In genomic region chr13:28770531-28770930, GRCm38 (mm10) we compare ENCODE assay signal across 9 mouse cellular contexts.
DNase-seq lines count a peak whose midpoint lies in the region; ATAC-seq and TF ChIP-seq lines count a peak whose summit lies in the region.
"Had no signal": no experiment of that assay in that cellular context is flagged by ENCODE, and none has a peak within 500 bp of the region (broad histone marks: within the 10 kb centered on the region; RNA-seq: fewer than 3 reads in every experiment).

No protein-coding gene starts in this region.

- ATAC-seq in forebrain, postnatal 0 days, result peak; percentile 53; the same call in 1 of the 2 replicates
- no peak for ATAC-seq in intestine, embryonic 14.5 days (replicated peaks; ENCODE audit: low FRiP score, low TSS enrichment, low read depth)
- ATAC-seq in stomach, embryonic 14.5 days (ENCODE audit: insufficient number of reproducible peaks, insufficient read depth, low FRiP score, low read depth), result no peak; the same call in 1 of the 2 replicates

- TF ChIP-seq CTCF in forebrain, postnatal 0 days (IDR thresholded peaks at IDR 0.05; ENCODE audit: low read depth), result no peak

- no peaks in the 10 kb centered on the region for H3K27me3 ChIP-seq in forebrain, postnatal 0 days (ENCODE audit: insufficient read depth, low read length)
- no peaks in the 10 kb centered on the region for H3K27me3 ChIP-seq in intestine, embryonic 14.5 days (replicated peaks; ENCODE audit: control insufficient read depth, insufficient read depth, low read length)
- H3K27me3 ChIP-seq in stomach, embryonic 14.5 days (ENCODE audit: control insufficient read depth, insufficient read depth, low read length), result no peaks in the 10 kb centered on the region
- H3K27me3 ChIP-seq: neural tube, embryonic 12.5 days had no signal

- WGBS in forebrain, postnatal 0 days, result 21% methylated on average over 13 of the region's 13 CpGs
- 8% methylated on average over 13 of the region's 13 CpGs for WGBS in intestine, embryonic 14.5 days
- 23% methylated on average over 13 of the region's 13 CpGs for WGBS in stomach, embryonic 14.5 days

- H3K4me2 ChIP-seq in forebrain, postnatal 0 days (ENCODE audit: low read depth), result 0 out of 2 replicates have a peak overlapping the region, but pooled peaks have one; percentile 17
- peak overlapping the region; percentile 40 for H3K4me2 ChIP-seq in intestine, embryonic 14.5 days (ENCODE audit: low read length)
- no peak overlapping the region; the same call in 1 of the 2 replicates for H3K4me2 ChIP-seq in stomach, embryonic 14.5 days (replicated peaks; ENCODE audit: low read depth, low read length)
- H3K4me2 ChIP-seq: neural tube, embryonic 12.5 days had no signal

- peak overlapping the region; percentile 35; the same call in 1 of the 2 replicates for H3K9ac ChIP-seq in forebrain, postnatal 0 days
- no peak overlapping the region for H3K9ac ChIP-seq in intestine, embryonic 14.5 days (ENCODE audit: low read length)
- H3K9ac ChIP-seq in stomach, embryonic 14.5 days (replicated peaks; ENCODE audit: low read depth, low read length), result no peak overlapping the region
- H3K9ac ChIP-seq: neural tube, embryonic 12.5 days had no signal

- H3K4me3 ChIP-seq in forebrain, postnatal 0 days (ENCODE audit: low read depth, low read length), result no peak overlapping the region
- no peak overlapping the region for H3K4me3 ChIP-seq in intestine, embryonic 14.5 days (ENCODE audit: low read depth, low read length)
- H3K4me3 ChIP-seq in stomach, embryonic 14.5 days (ENCODE audit: low read depth, low read length), result no peak overlapping the region
- H3K4me3 ChIP-seq: neural tube, embryonic 12.5 days had no signal

- H3K9me3 ChIP-seq in forebrain, postnatal 0 days (ENCODE audit: low read length), result no peaks in the 10 kb centered on the region
- no peaks in the 10 kb centered on the region for H3K9me3 ChIP-seq in intestine, embryonic 14.5 days (ENCODE audit: control insufficient read depth, low read length)
- no peaks in the 10 kb centered on the region; the same call in 1 of the 2 replicates for H3K9me3 ChIP-seq in stomach, embryonic 14.5 days (ENCODE audit: control insufficient read depth, low read depth, low read length)

- peaks cover 30% of the 10 kb centered on the region for H3K4me1 ChIP-seq in forebrain, postnatal 0 days (ENCODE audit: insufficient read depth)
- H3K4me1 ChIP-seq in intestine, embryonic 14.5 days (replicated peaks; ENCODE audit: control insufficient read depth, insufficient read depth, low read length), result peaks cover 26% of the 10 kb centered on the region
- H3K4me1 ChIP-seq in stomach, embryonic 14.5 days (ENCODE audit: control insufficient read depth, insufficient read depth, low read length), result peaks cover 16% of the 10 kb centered on the region; the same call in 1 of the 2 replicates

- peak overlapping the region; percentile 57 for H3K27ac ChIP-seq in forebrain, postnatal 0 days (ENCODE audit: low read depth, low read length)
- H3K27ac ChIP-seq in intestine, embryonic 14.5 days (ENCODE audit: low read depth), result peak overlapping the region; percentile 44; the same call in 1 of the 2 replicates
- H3K27ac ChIP-seq in stomach, embryonic 14.5 days (ENCODE audit: low read length), result peak overlapping the region; percentile 68; the same call in 1 of the 2 replicates
- H3K27ac ChIP-seq: neural tube, embryonic 12.5 days had no signal

- no peaks in the 10 kb centered on the region for H3K36me3 ChIP-seq in forebrain, postnatal 0 days (ENCODE audit: insufficient read depth)
- H3K36me3 ChIP-seq in intestine, embryonic 14.5 days (ENCODE audit: control insufficient read depth, insufficient read depth, low read length), result no peaks in the 10 kb centered on the region
- no peaks in the 10 kb centered on the region for H3K36me3 ChIP-seq in stomach, embryonic 14.5 days (ENCODE audit: control insufficient read depth, insufficient read depth, low read length)
- H3K36me3 ChIP-seq: neural tube, embryonic 12.5 days had no signal

- DNase-seq in lung, postnatal 10 days, result peak; percentile 8
- DNase-seq in lung, adult 18-20 months, result no peak
- peak; percentile 70 for DNase-seq in forebrain, postnatal 0 days
- DNase-seq in intestine, embryonic 14.5 days (ENCODE audit: low spot score), result peak; percentile 59
- no peak for DNase-seq in cerebellum, adult 8-10 months
- no peak for DNase-seq in right cerebral cortex, postnatal 25 days
- no peak for DNase-seq in layer of hippocampus, adult 11-12 months (ENCODE audit: low spot score)

Comparison
In these comparisons a context has a peak if more than half of its experiments do, and no peak if none do; other contexts are left out.
1. DNase-seq: peak in lung, postnatal 10 days (single experiment), forebrain, postnatal 0 days (single experiment) and intestine, embryonic 14.5 days (single experiment); none in lung, adult 18-20 months (0 of 2), cerebellum, adult 8-10 months (single experiment), right cerebral cortex, postnatal 25 days (single experiment) and layer of hippocampus, adult 11-12 months (single experiment).
2. Peak in every context shown above with its lines, with median percentiles within 50 percentile points of each other: H3K27ac ChIP-seq.